Comparison of ENCODE assay signal across 7 mouse cellular contexts in the genomic region with DNA sequence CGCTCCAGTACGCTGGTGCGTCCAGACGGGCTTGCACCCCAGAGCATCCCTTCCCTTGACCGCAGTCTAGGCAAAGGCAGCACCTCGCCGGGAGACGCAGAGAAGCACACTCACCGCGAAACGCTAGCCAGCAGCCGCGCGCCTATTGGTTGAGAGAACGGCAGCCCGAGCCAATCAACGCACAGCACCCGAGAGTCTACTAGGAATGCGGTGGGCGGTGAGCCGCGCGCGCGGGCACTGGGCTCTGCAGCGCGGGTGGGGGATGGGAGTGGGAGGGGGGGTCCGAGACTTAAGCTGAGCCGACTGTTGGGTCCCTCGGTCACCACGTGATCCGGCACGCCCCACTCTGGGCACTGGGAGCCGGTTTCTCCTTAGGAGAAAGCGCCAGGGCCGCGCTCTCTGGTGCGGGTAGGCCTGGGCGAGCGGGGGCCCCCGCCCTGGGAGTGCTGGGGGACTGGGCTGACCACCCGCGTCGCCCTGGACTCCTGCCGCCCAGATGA. TPM values are rescaled to one million over a fixed set of nuclear protein-coding genes. Genes with fewer than 3 reads are reported as not detected.
DNase-seq lines count a peak whose midpoint lies in the region; ATAC-seq lines count a peak whose summit lies in the region.

No protein-coding gene starts in this region.

- H3K27me3 ChIP-seq in embryonic facial prominence, embryonic 11.5 days (ENCODE audit: control insufficient read depth, insufficient read depth, low read length), result no peaks in the 10 kb centered on the region
- peaks cover 26% of the 10 kb centered on the region for H3K27me3 ChIP-seq in midbrain, embryonic 12.5 days

- intact Hi-C loops in left cerebral cortex, postnatal 4 days (cut with DNase I), result no loop called here

- H3K36me3 ChIP-seq in embryonic facial prominence, embryonic 11.5 days (replicated peaks; ENCODE audit: control insufficient read depth, insufficient read depth, low read depth, low read length), result no peaks in the 10 kb centered on the region
- H3K36me3 ChIP-seq in midbrain, embryonic 12.5 days, result no peaks in the 10 kb centered on the region

- peak; percentile 93 for DNase-seq in adrenal gland, postnatal 25 days
- DNase-seq in embryonic facial prominence, embryonic 11.5 days (ENCODE audit: low spot score), result peak; percentile 99
- peak; percentile 99 for DNase-seq in heart, adult 11 months
- DNase-seq in kidney, adult 11 months, result peak; percentile 91
- peak; percentile 98 for DNase-seq in left cerebral cortex, postnatal 4 days
- peak; percentile 62 for DNase-seq in spleen, adult 12 weeks (ENCODE audit: low spot score)

- 4% methylated on average over 42 of the region's 45 CpGs for WGBS in embryonic facial prominence, embryonic 11.5 days
- 1% methylated on average over 44 of the region's 45 CpGs for WGBS in midbrain, embryonic 12.5 days

- peak overlapping the region; percentile 85 for H3K27ac ChIP-seq in embryonic facial prominence, embryonic 11.5 days (replicated peaks; ENCODE audit: low read depth, low read length)
- H3K27ac ChIP-seq in midbrain, embryonic 12.5 days (replicated peaks), result peak overlapping the region; percentile 92

- peak overlapping the region; percentile 33 for H3K4me3 ChIP-seq in embryonic facial prominence, embryonic 11.5 days (ENCODE audit: low read depth, low read length)
- peak overlapping the region; percentile 40 for H3K4me3 ChIP-seq in midbrain, embryonic 12.5 days

- peak overlapping the region; percentile 65 for H3K4me2 ChIP-seq in embryonic facial prominence, embryonic 11.5 days (ENCODE audit: low read depth, low read length)
- H3K4me2 ChIP-seq in midbrain, embryonic 12.5 days (replicated peaks), result peak overlapping the region; percentile 69

- ATAC-seq in embryonic facial prominence, embryonic 11.5 days (replicated peaks; ENCODE audit: insufficient number of reproducible peaks, low FRiP score, low TSS enrichment, low read depth), result peak; percentile 86
- ATAC-seq in midbrain, embryonic 12.5 days (ENCODE audit: low FRiP score, low read depth), result peak; percentile 94

- H3K9me3 ChIP-seq in embryonic facial prominence, embryonic 11.5 days (replicated peaks; ENCODE audit: control insufficient read depth, low read length), result no peaks in the 10 kb centered on the region
- no peaks in the 10 kb centered on the region for H3K9me3 ChIP-seq in midbrain, embryonic 12.5 days

- H3K9ac ChIP-seq in embryonic facial prominence, embryonic 11.5 days (replicated peaks; ENCODE audit: low read length), result peak overlapping the region; percentile 59
- peak overlapping the region; percentile 64 for H3K9ac ChIP-seq in midbrain, embryonic 12.5 days (replicated peaks)

- peaks cover 25% of the 10 kb centered on the region for H3K4me1 ChIP-seq in embryonic facial prominence, embryonic 11.5 days (ENCODE audit: control insufficient read depth, insufficient read depth, low read length)
- H3K4me1 ChIP-seq in midbrain, embryonic 12.5 days, result peaks cover 53% of the 10 kb centered on the region

RNA-seq across cellular contexts. Expression of gene Actg1, which starts 37.5 kb away (rescaled TPM):
- 1,036 and 1,352 TPM in 2 replicates for total RNA-seq in adrenal gland, postnatal 25 days (2021)
- polyA plus RNA-seq in embryonic facial prominence, embryonic 11.5 days (2014; fragmentation: Nextera tagmentation; extraction: Ambion mirVana), result 3,237 and 3,434 TPM in 2 replicates
- total RNA-seq in left cerebral cortex, postnatal 4 days (2021), result 1,000 to 10,000 TPM; 3,514 to 3,537 TPM
- polyA plus RNA-seq in midbrain, embryonic 12.5 days (2016; fragmentation: Nextera tagmentation; extraction: Ambion mirVana), result 3,175 and 3,231 TPM in 2 replicates

RNA-seq across cellular contexts. Expression of gene Fscn2, which starts 50.5 kb away (rescaled TPM):
- total RNA-seq in adrenal gland, postnatal 25 days (2021), result 0.79 TPM in 1 of 2 replicates, not detected in the other
- polyA plus RNA-seq in embryonic facial prominence, embryonic 11.5 days (2014; fragmentation: Nextera tagmentation; extraction: Ambion mirVana), result 0.20 and 0.28 TPM in 2 replicates
- total RNA-seq in left cerebral cortex, postnatal 4 days (2021), result under 1 TPM; 0.42 to 0.44 TPM
- 1.4 and 1.5 TPM in 2 replicates for polyA plus RNA-seq in midbrain, embryonic 12.5 days (2016; fragmentation: Nextera tagmentation; extraction: Ambion mirVana)

Comparison
In these comparisons a context has a peak if more than half of its experiments do, and no peak if none do; other contexts are left out.
1. Peak in every context shown above with its lines: DNase-seq, ATAC-seq, H3K4me3 ChIP-seq and H3K27ac ChIP-seq.